Mouse (Mus musculus) hindbrain, embryonic 15.5 days (tissue): ENCODE data around the gene Gm20388. TPM values are rescaled to one million over a fixed set of nuclear protein-coding genes. Genes with fewer than 3 reads are reported as not detected.

Experiments
- ATAC-seq: fragments of 200-750 bp; cut with Nextera tagmentation; 2 replicates; pipeline ENCODE4 v1.8.0; 2017; ENCODE audit warnings: low read depth, moderate number of reproducible peaks, moderate TSS enrichment; ENCODE audit not compliant: low FRiP score
- H3K27ac ChIP-seq: fragments of 300-500 bp; sonication (generic); replicated peaks from 2 replicates; pipeline ENCODE4 v1.5.1; 2015; ENCODE audit warnings: mild to moderate bottlenecking, inconsistent platforms
- H3K27me3 ChIP-seq: fragments of 300-500 bp; sonication (generic); 2 replicates; pipeline ENCODE4 v1.6.1; 2015; ENCODE audit warnings: control low read depth, inconsistent platforms
- H3K36me3 ChIP-seq: fragments of 300-500 bp; sonication (generic); 2 replicates; pipeline ENCODE4 v1.6.1; 2015; ENCODE audit warnings: control low read depth, inconsistent platforms
- H3K4me1 ChIP-seq: fragments of 300-500 bp; sonication (generic); replicated peaks from 2 replicates; pipeline ENCODE4 v1.6.1; 2015; ENCODE audit warnings: control low read depth, inconsistent platforms
- H3K4me2 ChIP-seq: fragments of 300-500 bp; sonication (generic); 2 replicates; pipeline ENCODE4 v1.6.1; 2015; ENCODE audit warnings: moderate library complexity, mild to moderate bottlenecking, inconsistent platforms
- H3K4me3 ChIP-seq: fragments of 300-500 bp; sonication (generic); 2 replicates; pipeline ENCODE4 v1.5.1; 2015; ENCODE audit warnings: mild to moderate bottlenecking, inconsistent platforms
- H3K9ac ChIP-seq: fragments of 300-500 bp; sonication (generic); 2 replicates; pipeline ENCODE4 v1.6.1; 2015; ENCODE audit warnings: inconsistent platforms
- H3K9me3 ChIP-seq: fragments of 300-500 bp; sonication (generic); 2 replicates; pipeline ENCODE4 v1.6.1; 2016; ENCODE audit warnings: control low read depth, inconsistent platforms
- WGBS: fragments of 180-500 bp; shearing (Covaris S2); methylation state at CpG from one replicate; pipeline ENCODE4 v1.1.7; 2015; 5-methylcytosine and 5-hydroxymethylcytosine counted together
- polyA plus RNA-seq: library from polyadenylated mRNA; unstranded; fragments of >200 nt; fragmentation: Nextera tagmentation; extraction: Ambion mirVana; gene quantifications from 2 replicates; pipeline ENCODE4 v1.2.1, GENCODE M21; 2015

The Gm20388 gene
- polyA plus RNA-seq, 1 experiment from 2014 or later, result 5.4 TPM

GRCm38 (mm10) chr8:120739526-120739925, 828.9 kb downstream of the Gm20388 start:
- no peak overlapping the region for H3K4me3 ChIP-seq
- no peak overlapping the region for H3K27ac ChIP-seq
- 91% methylated on average over 15 of the region's 15 CpGs for WGBS
- no peak overlapping the region for H3K4me2 ChIP-seq
- no peak for ATAC-seq
- no peak overlapping the region for H3K9ac ChIP-seq
- peaks cover 12% of the 10 kb centered on the region for H3K4me1 ChIP-seq
- H3K36me3 ChIP-seq, result no peaks in the 10 kb centered on the region
- H3K9me3 ChIP-seq, result no peaks in the 10 kb centered on the region
- peaks cover 20% of the 10 kb centered on the region for H3K27me3 ChIP-seq

- no peak overlapping the region for H3K27ac ChIP-seq
- no peak overlapping the region for H3K9ac ChIP-seq
- H3K9me3 ChIP-seq, result no peaks in the 10 kb centered on the region
- no peak overlapping the region for H3K4me2 ChIP-seq
- peaks cover 8% of the 10 kb centered on the region for H3K4me1 ChIP-seq
- H3K27me3 ChIP-seq, result peaks cover 10% of the 10 kb centered on the region
- no peak overlapping the region for H3K4me3 ChIP-seq
- no peaks in the 10 kb centered on the region for H3K36me3 ChIP-seq
- 82% methylated on average over 2 of the region's 2 CpGs for WGBS
- ATAC-seq, result no peak
These were observed 829.9 kb downstream of the Gm20388 start for GRCm38 (mm10) chr8:120740579-120740978.

- Histone ChIP-seq H3K4me2 (no peak overlapping the region), H3K9me3 (no peaks in the 10 kb centered on the region), H3K9ac (no peak overlapping the region), H3K4me1 (peaks cover 4% of the 10 kb centered on the region), H3K27me3 (peaks cover 10% of the 10 kb centered on the region), H3K36me3 (no peaks in the 10 kb centered on the region), H3K27ac (no peak overlapping the region), H3K4me3 (no peak overlapping the region)
- ATAC-seq, result no peak
- WGBS, result 39% methylated on average over 17 of the region's 17 CpGs
These were observed 830.4 kb downstream of the Gm20388 start for GRCm38 (mm10) chr8:120741001-120741400.

DNA sequence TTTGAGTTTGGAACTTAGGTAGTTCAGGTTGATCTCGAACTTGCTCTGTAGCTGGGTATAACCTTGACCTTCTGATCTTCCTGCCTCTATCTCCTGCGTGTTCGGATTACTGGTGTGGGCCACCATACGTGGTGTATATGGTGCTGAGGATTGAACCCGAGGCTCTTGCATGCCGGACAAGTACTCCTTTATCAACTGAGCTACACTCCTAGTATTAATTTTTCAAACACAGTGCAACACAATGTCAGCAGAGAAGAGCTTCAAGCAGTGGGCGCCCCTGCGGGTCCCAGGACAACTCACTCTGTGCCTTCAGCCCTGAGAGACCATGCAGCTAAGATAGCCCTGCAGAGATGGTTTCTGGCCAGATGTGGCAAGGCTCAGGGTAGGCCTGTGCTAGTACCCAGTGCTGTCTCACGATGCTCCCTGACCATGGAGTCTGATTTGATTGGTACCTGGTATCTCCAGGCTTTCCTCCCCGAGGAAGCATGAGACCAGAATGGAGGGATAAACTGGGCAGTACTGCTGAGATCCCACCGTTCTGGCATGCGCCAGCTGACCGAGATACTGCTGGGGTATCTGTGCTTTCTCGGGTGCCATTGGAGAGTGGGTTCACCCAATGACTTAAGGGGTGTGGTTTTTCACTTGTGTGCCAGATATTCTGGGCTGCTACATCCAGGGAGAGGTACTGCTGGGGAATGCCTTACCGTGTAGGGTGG, 831.3 kb downstream of the Gm20388 start:
- 95% methylated on average over 15 of the region's 15 CpGs for WGBS
- H3K27ac ChIP-seq, result no peak overlapping the region
- H3K4me2 ChIP-seq, result no peak overlapping the region
- H3K4me3 ChIP-seq, result no peak overlapping the region
- H3K27me3 ChIP-seq, result peaks cover 8% of the 10 kb centered on the region
- no peak overlapping the region for H3K9ac ChIP-seq
- H3K36me3 ChIP-seq, result no peaks in the 10 kb centered on the region
- ATAC-seq, result no peak
- H3K4me1 ChIP-seq, result no peaks in the 10 kb centered on the region
- H3K9me3 ChIP-seq, result no peaks in the 10 kb centered on the region

DNA sequence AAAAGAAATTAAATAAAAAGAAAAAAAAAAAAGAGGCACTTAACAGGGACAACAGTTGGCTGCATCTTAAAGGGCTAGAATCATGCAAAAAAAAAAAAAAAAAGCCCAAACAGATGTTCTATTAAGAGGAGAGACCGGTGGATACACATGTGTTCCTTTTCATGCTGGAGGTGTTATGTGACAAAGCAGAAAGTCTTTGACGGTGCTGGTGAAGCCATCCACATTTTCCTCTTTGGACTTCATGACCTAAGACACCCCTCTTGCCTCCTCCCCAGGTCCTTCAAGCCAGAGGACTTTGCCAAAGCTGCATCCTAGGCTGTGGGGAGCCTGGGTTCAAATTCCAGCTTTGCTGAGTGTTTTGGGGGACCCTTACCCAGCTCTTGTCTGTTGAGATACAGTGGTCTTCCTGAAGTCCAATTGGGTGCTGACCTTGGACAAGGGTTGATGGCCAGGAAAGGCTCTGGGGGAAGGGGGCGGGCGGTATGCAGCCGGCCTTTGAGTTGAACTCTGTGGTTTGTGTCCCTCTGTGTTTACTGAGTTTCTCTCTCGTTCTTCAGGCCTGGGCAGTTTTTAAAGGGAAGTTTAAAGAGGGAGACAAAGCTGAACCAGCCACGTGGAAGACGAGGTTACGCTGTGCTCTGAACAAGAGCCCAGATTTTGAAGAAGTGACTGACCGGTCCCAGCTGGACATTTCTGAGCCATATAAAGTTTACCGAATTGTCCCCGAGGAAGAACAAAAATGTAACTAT, 832.7 kb downstream of the Gm20388 start:
- Histone ChIP-seq H3K27ac (no peak overlapping the region), H3K4me1 (no peaks in the 10 kb centered on the region), H3K9ac (no peak overlapping the region), H3K27me3 (no peaks in the 10 kb centered on the region; the same call in 1 of the 2 replicates), H3K4me2 (no peak overlapping the region), H3K9me3 (no peaks in the 10 kb centered on the region), H3K36me3 (no peaks in the 10 kb centered on the region), H3K4me3 (no peak overlapping the region)
- 43% methylated on average over 12 of the region's 12 CpGs for WGBS
- ATAC-seq, result no peak

DNA sequence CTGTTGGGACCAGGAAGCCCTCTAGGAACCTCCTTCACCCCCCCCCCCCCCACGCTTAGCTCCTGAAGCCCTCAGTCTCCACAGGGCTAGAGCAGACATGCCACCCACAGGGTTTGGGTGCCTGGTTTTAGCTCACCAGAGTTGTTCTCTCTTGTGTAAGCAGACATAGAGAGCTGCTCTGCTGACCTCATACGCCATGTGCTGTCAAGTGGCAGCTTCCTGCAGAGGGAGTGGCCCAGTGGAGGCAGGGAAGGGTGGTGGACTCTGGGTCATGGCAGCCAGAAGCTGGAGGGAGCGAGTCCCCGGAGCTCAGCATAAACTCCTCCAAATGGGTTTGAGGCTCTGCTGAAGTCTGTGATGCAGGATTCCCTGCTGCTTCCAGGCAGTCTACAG, 833.3 kb downstream of the Gm20388 start:
- Histone ChIP-seq H3K36me3 (no peaks in the 10 kb centered on the region), H3K4me3 (no peak overlapping the region), H3K9me3 (no peaks in the 10 kb centered on the region), H3K4me2 (no peak overlapping the region), H3K27me3 (no peaks in the 10 kb centered on the region), H3K27ac (no peak overlapping the region), H3K9ac (no peak overlapping the region), H3K4me1 (no peaks in the 10 kb centered on the region)
- 64% methylated on average over 4 of the region's 4 CpGs for WGBS
- ATAC-seq, result no peak

- 64% methylated on average over 5 of the region's 5 CpGs for WGBS
- Histone ChIP-seq H3K36me3 (no peaks in the 10 kb centered on the region), H3K4me3 (no peak overlapping the region), H3K9ac (no peak overlapping the region), H3K4me1 (no peaks in the 10 kb centered on the region), H3K27me3 (no peaks in the 10 kb centered on the region), H3K27ac (no peak overlapping the region), H3K4me2 (no peak overlapping the region), H3K9me3 (no peaks in the 10 kb centered on the region)
- ATAC-seq, result no peak
These were observed 833.8 kb downstream of the Gm20388 start for GRCm38 (mm10) chr8:120744448-120744847.

GRCm38 (mm10) chr8:120745226-120745625, 834.6 kb downstream of the Gm20388 start:
- Histone ChIP-seq H3K9ac (no peak overlapping the region), H3K4me3 (no peak overlapping the region)
- WGBS, result 78% methylated on average over 7 of the region's 7 CpGs

GRCm38 (mm10) chr8:120746007-120746701, 835.5 kb downstream of the Gm20388 start:
- H3K4me1 ChIP-seq, result no peaks in the 10 kb centered on the region
- WGBS, result 82% methylated on average over 18 of the region's 18 CpGs

More at GRCm38 (mm10) chr8:120745226-120745625, 834.6 kb downstream of the Gm20388 start:
- Histone ChIP-seq H3K4me1 (no peaks in the 10 kb centered on the region), H3K27me3 (no peaks in the 10 kb centered on the region), H3K9me3 (no peaks in the 10 kb centered on the region), H3K27ac (no peak overlapping the region), H3K36me3 (no peaks in the 10 kb centered on the region), H3K4me2 (no peak overlapping the region)
- ATAC-seq, result no peak

GRCm38 (mm10) chr8:120747286-120747685, 836.6 kb downstream of the Gm20388 start:
- no peak overlapping the region for H3K4me3 ChIP-seq
- H3K27ac ChIP-seq, result no peak overlapping the region
- no peaks in the 10 kb centered on the region for H3K27me3 ChIP-seq
- H3K4me1 ChIP-seq, result no peaks in the 10 kb centered on the region
- WGBS, result 70% methylated on average over 7 of the region's 7 CpGs
- H3K9ac ChIP-seq, result no peak overlapping the region
- no peak overlapping the region for H3K4me2 ChIP-seq
- no peaks in the 10 kb centered on the region for H3K9me3 ChIP-seq
- H3K36me3 ChIP-seq, result no peaks in the 10 kb centered on the region
- no peak for ATAC-seq

More at GRCm38 (mm10) chr8:120746007-120746701, 835.5 kb downstream of the Gm20388 start:
- H3K27me3 ChIP-seq, result no peaks in the 10 kb centered on the region
- H3K9ac ChIP-seq, result no peak overlapping the region
- no peaks in the 10 kb centered on the region for H3K36me3 ChIP-seq
- H3K4me3 ChIP-seq, result no peak overlapping the region
- ATAC-seq, result no peak
- H3K9me3 ChIP-seq, result no peaks in the 10 kb centered on the region
- no peak overlapping the region for H3K27ac ChIP-seq
- no peak overlapping the region for H3K4me2 ChIP-seq

GRCm38 (mm10) chr8:120750616-120751015, 840.0 kb downstream of the Gm20388 start:
- ATAC-seq, result no peak
- Histone ChIP-seq H3K27ac (no peak overlapping the region), H3K4me1 (no peaks in the 10 kb centered on the region), H3K4me2 (no peak overlapping the region), H3K9ac (no peak overlapping the region), H3K4me3 (no peak overlapping the region), H3K27me3 (no peaks in the 10 kb centered on the region), H3K36me3 (no peaks in the 10 kb centered on the region), H3K9me3 (no peaks in the 10 kb centered on the region)
- WGBS, result 79% methylated on average over 9 of the region's 9 CpGs
